ENCODE assay signal across 9 mouse cellular contexts in genomic region chr5:144794687-144795086, GRCm38 (mm10). TPM values are rescaled to one million over a fixed set of nuclear protein-coding genes. Genes with fewer than 3 reads are reported as not detected.
DNase-seq lines count a peak whose midpoint lies in the region; ATAC-seq and TF ChIP-seq lines count a peak whose summit lies in the region.
"Had no signal": no experiment of that assay in that cellular context is flagged by ENCODE, and none has a peak within 500 bp of the region (broad histone marks: within the 10 kb centered on the region; RNA-seq: fewer than 3 reads in every experiment).

No protein-coding gene starts in this region.

- no peaks in the 10 kb centered on the region for H3K4me1 ChIP-seq in forebrain, embryonic 15.5 days
- no peaks in the 10 kb centered on the region for H3K4me1 ChIP-seq in forebrain, embryonic 10.5 days
- H3K4me1 ChIP-seq in testis, adult 2 months (ENCODE audit: control insufficient read depth, insufficient read depth, low read length): no peaks in the 10 kb centered on the region
- H3K4me1 ChIP-seq in neural tube, embryonic 15.5 days: no peaks in the 10 kb centered on the region
- H3K4me1 ChIP-seq: limb, embryonic 15.5 days had no signal

- H3K9me3 ChIP-seq in forebrain, embryonic 15.5 days: no peaks in the 10 kb centered on the region
- no peaks in the 10 kb centered on the region for H3K9me3 ChIP-seq in forebrain, embryonic 10.5 days
- H3K9me3 ChIP-seq in neural tube, embryonic 15.5 days (replicated peaks): no peaks in the 10 kb centered on the region
- H3K9me3 ChIP-seq: limb, embryonic 15.5 days had no signal

- no peaks in the 10 kb centered on the region for H3K27me3 ChIP-seq in forebrain, embryonic 15.5 days
- H3K27me3 ChIP-seq in forebrain, embryonic 10.5 days (ENCODE audit: poor library complexity, severe bottlenecking): no peaks in the 10 kb centered on the region
- H3K27me3 ChIP-seq in testis, adult 2 months (ENCODE audit: control insufficient read depth, insufficient read depth, low read length): no peaks in the 10 kb centered on the region
- no peaks in the 10 kb centered on the region for H3K27me3 ChIP-seq in neural tube, embryonic 15.5 days (replicated peaks)
- H3K27me3 ChIP-seq: limb, embryonic 15.5 days had no signal

- no peak overlapping the region for H3K9ac ChIP-seq in forebrain, embryonic 15.5 days (replicated peaks)
- no peak overlapping the region for H3K9ac ChIP-seq in neural tube, embryonic 15.5 days (replicated peaks)
- H3K9ac ChIP-seq: limb, embryonic 15.5 days had no signal

- DNase-seq in forebrain, embryonic 10.5 days (ENCODE audit: extremely low spot score, low spot score): no peak
- no peak for DNase-seq in testis, postnatal 14 days (ENCODE audit: low spot score)
- DNase-seq in embryo, embryonic 11.5 days (ENCODE audit: low read depth, low spot score): peak; percentile 3
- peak; percentile 48 for DNase-seq in layer of hippocampus, adult 9-11 months
- DNase-seq in mesoderm, embryonic 11.5 days (ENCODE audit: low read depth, low spot score): peak; percentile 37

- H3K4me3 ChIP-seq in forebrain, embryonic 15.5 days: no peak overlapping the region
- no peak overlapping the region for H3K4me3 ChIP-seq in forebrain, embryonic 10.5 days
- H3K4me3 ChIP-seq in testis, adult 2 months (ENCODE audit: control insufficient read depth, low read depth, low read length): no peak overlapping the region
- H3K4me3 ChIP-seq in neural tube, embryonic 15.5 days (replicated peaks): no peak overlapping the region
- H3K4me3 ChIP-seq: limb, embryonic 15.5 days had no signal

- peak; percentile 69; the same call in 1 of the 2 replicates for TF ChIP-seq CTCF in testis, adult 2 months (IDR thresholded peaks at IDR 0.05; ENCODE audit: control insufficient read depth, insufficient read depth, insufficient replicate concordance, low read depth, low read length)

- no peak for TF ChIP-seq POLR2A in testis, adult 2 months (IDR thresholded peaks at IDR 0.05; ENCODE audit: control insufficient read depth, low read depth, low read length)

- H3K4me2 ChIP-seq in forebrain, embryonic 15.5 days (replicated peaks): no peak overlapping the region
- no peak overlapping the region for H3K4me2 ChIP-seq in neural tube, embryonic 15.5 days
- H3K4me2 ChIP-seq: limb, embryonic 15.5 days had no signal

- H3K27ac ChIP-seq in forebrain, embryonic 15.5 days (replicated peaks): no peak overlapping the region
- H3K27ac ChIP-seq in forebrain, embryonic 10.5 days: no peak overlapping the region
- no peak overlapping the region for H3K27ac ChIP-seq in testis, adult 2 months (ENCODE audit: control insufficient read depth, insufficient read depth, low read depth, low read length)
- no peak overlapping the region for H3K27ac ChIP-seq in neural tube, embryonic 15.5 days (replicated peaks)
- H3K27ac ChIP-seq: limb, embryonic 15.5 days had no signal

- ATAC-seq in forebrain, embryonic 15.5 days (replicated peaks): 0 out of 2 replicates have a peak, but pooled peaks have one; percentile 26
- ATAC-seq in neural tube, embryonic 15.5 days (ENCODE audit: low FRiP score): no peak

- 78% methylated on average over 6 of the region's 6 CpGs for WGBS in forebrain, embryonic 15.5 days
- 80% methylated on average over 6 of the region's 6 CpGs for WGBS in forebrain, embryonic 10.5 days
- 79% methylated on average over 6 of the region's 6 CpGs for whole genome bisulfite sequencing in neural tube, embryonic 15.5 days

- H3K36me3 ChIP-seq in forebrain, embryonic 15.5 days: peaks cover 96% of the 10 kb centered on the region
- peaks cover 100% of the 10 kb centered on the region for H3K36me3 ChIP-seq in forebrain, embryonic 10.5 days (replicated peaks)
- H3K36me3 ChIP-seq in testis, adult 2 months (ENCODE audit: control insufficient read depth, insufficient read depth, low read length): peaks cover 16% of the 10 kb centered on the region
- H3K36me3 ChIP-seq in neural tube, embryonic 15.5 days: peaks cover 97% of the 10 kb centered on the region

RNA-seq across cellular contexts. Expression of gene Trrap, which starts 27.2 kb away (rescaled TPM):
- 75.8 and 82.2 TPM in 2 replicates for polyA plus RNA-seq in forebrain, embryonic 15.5 days (2015; fragmentation: Nextera tagmentation; extraction: Ambion mirVana)
- 73.2 and 76.2 TPM in 2 replicates for polyA plus RNA-seq in forebrain, embryonic 10.5 days (2016; fragmentation: Nextera tagmentation; extraction: Ambion mirVana)
- polyA plus RNA-seq in testis, adult 2 months (2012; rRNA removed): 107 and 109 TPM in 2 replicates
- polyA plus RNA-seq in neural tube, embryonic 15.5 days (2015; fragmentation: Nextera tagmentation; extraction: Ambion mirVana): 61.2 and 64.5 TPM in 2 replicates

RNA-seq across cellular contexts. Expression of gene Tmem130, which starts 33.1 kb away (rescaled TPM):
- 132 and 153 TPM in 2 replicates for polyA plus RNA-seq in forebrain, embryonic 15.5 days (2015; fragmentation: Nextera tagmentation; extraction: Ambion mirVana)
- polyA plus RNA-seq in forebrain, embryonic 10.5 days (2016; fragmentation: Nextera tagmentation; extraction: Ambion mirVana): 1.4 and 2.0 TPM in 2 replicates
- polyA plus RNA-seq in testis, adult 2 months (2012; rRNA removed): 21.9 and 22.7 TPM in 2 replicates
- polyA plus RNA-seq in neural tube, embryonic 15.5 days (2015; fragmentation: Nextera tagmentation; extraction: Ambion mirVana): 359 and 415 TPM in 2 replicates

Comparison
In these comparisons a context has a peak if more than half of its experiments do, and no peak if none do; other contexts are left out.
1. DNase-seq: peak in embryo, embryonic 11.5 days (single experiment), layer of hippocampus, adult 9-11 months (single experiment) and mesoderm, embryonic 11.5 days (single experiment); none in forebrain, embryonic 10.5 days (single experiment) and testis, postnatal 14 days (single experiment).